Mouse (Mus musculus): ENCODE measurements around the gene Tbk1. TPM values are rescaled to one million over a fixed set of nuclear protein-coding genes. Genes with fewer than 3 reads are reported as not detected.

Tbk1 gene
- total and polyA plus RNA-seq, 3 experiments, result 29.5 to 46.0 (median 44.0) TPM

DNA sequence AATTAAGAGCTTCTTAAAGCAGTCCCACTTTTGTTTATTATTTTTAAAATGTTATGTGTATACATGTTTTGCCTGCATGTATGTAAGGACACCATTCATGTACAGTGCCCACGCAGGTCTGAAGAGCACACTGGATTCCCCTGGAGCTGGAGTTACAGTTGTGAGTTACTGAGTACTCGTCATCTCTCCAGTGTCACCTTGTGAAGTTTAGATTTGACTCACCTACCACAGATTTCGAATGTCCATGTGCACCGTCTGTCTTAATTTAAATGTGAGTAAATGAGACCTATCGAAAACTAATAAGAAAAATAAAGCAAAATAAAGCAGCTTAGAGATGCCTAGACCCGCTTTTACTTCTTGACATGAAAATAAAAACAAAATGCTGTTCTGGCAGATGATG lies 49.7 kb upstream of the Tbk1 start:
- dilution Hi-C loops (cut with MboI; ENCODE audit: extremely low pct_ligation_motif_present, extremely low pct_unique_long_range_greater_than_20kb, low sequenced_read_pairs), result no loop called here
- no peak overlapping the region for H3K4me3 ChIP-seq (replicated peaks in 1 of 3; ENCODE audit: low read depth in 2 of 3, low read length in 2 of 3, poor library complexity in 1 of 3)
- in situ Hi-C loops (cut with MboI; ENCODE audit: low pct_ligation_motif_present, low pct_unique_long_range_greater_than_20kb, low sequenced_read_pairs), result loop anchor here (10.0 kb wide), 1 partner anchor 429 kb away; no protein-coding TSS in a partner anchor
- peaks cover 5 to 21% of the 10 kb centered on the region in 2 experiments; a peak in 3 of 4 replicates for H3K4me1 ChIP-seq (ENCODE audit: control insufficient read depth in 1 of 2, insufficient read depth in 2 of 2)
- H3K79me2 ChIP-seq (replicated peaks; ENCODE audit: control insufficient read depth, extremely low read depth, insufficient read depth, poor library complexity, severe bottlenecking), result no peaks in the 10 kb centered on the region
- H3K9ac ChIP-seq (ENCODE audit: insufficient read depth, low read depth), result no peak overlapping the region
- H3K4me2 ChIP-seq (ENCODE audit: insufficient read depth, low read depth, poor library complexity, severe bottlenecking), result no peak overlapping the region
- no peak overlapping the region for H3K27ac ChIP-seq (ENCODE audit: insufficient read depth, low read depth)
- H3K36me3 ChIP-seq (replicated peaks in 1 of 2; ENCODE audit: control insufficient read depth in 1 of 2, insufficient read depth in 1 of 2, low read length in 1 of 2), result no peaks in the 10 kb centered on the region
- DNase-seq (ENCODE audit: extremely low read depth), result no peak
- TF ChIP-seq MAZ (IDR thresholded peaks at IDR 0.05; ENCODE audit: low read depth, low read length) (no peak), UBTF (IDR thresholded peaks at IDR 0.05; ENCODE audit: low read depth, low read length) (no peak), IRF4 (IDR thresholded peaks at IDR 0.05; ENCODE audit: low read depth, low read length) (peak; percentile 52; the same call in 1 of the 2 replicates), NRF1 (IDR thresholded peaks at IDR 0.05; ENCODE audit: low read depth, low read length) (no peak), JUND (conservative IDR thresholded peaks at IDR 0.05; ENCODE audit: low read depth, low read length) (peak; percentile 54), ZC3H11A (IDR thresholded peaks at IDR 0.05; ENCODE audit: low read depth, low read length) (no peak), MAX (IDR thresholded peaks at IDR 0.05; ENCODE audit: low read length) (no peak), CHD2 (IDR thresholded peaks at IDR 0.05; ENCODE audit: low read length) (no peak)
- peaks cover 3% of the 10 kb centered on the region for H3K9me3 ChIP-seq (replicated peaks; ENCODE audit: low read length)
- H3K27me3 ChIP-seq (replicated peaks), result no peaks in the 10 kb centered on the region

GRCm38 (mm10) chr10:121634159-121634558 lies 47.6 kb upstream of the Tbk1 start:
- Histone ChIP-seq H3K4me3 (replicated peaks in 1 of 3; ENCODE audit: low read depth in 2 of 3, low read length in 2 of 3, poor library complexity in 1 of 3) (no peak overlapping the region), H3K9me3 (replicated peaks; ENCODE audit: low read length) (peaks cover 3% of the 10 kb centered on the region), H3K36me3 (replicated peaks in 1 of 2; ENCODE audit: control insufficient read depth in 1 of 2, insufficient read depth in 1 of 2, low read length in 1 of 2) (no peaks in the 10 kb centered on the region), H3K27me3 (replicated peaks) (no peaks in the 10 kb centered on the region), H3K79me2 (replicated peaks; ENCODE audit: control insufficient read depth, extremely low read depth, insufficient read depth, poor library complexity, severe bottlenecking) (no peaks in the 10 kb centered on the region), H3K9ac (ENCODE audit: insufficient read depth, low read depth) (no peak overlapping the region), H3K4me2 (ENCODE audit: insufficient read depth, low read depth, poor library complexity, severe bottlenecking) (no peak overlapping the region), H3K4me1 (ENCODE audit: control insufficient read depth in 1 of 2, insufficient read depth in 2 of 2) (peaks cover 8 to 20% of the 10 kb centered on the region in 2 experiments; a peak in 3 of 4 replicates), H3K27ac (ENCODE audit: insufficient read depth, low read depth) (no peak overlapping the region)
- TF ChIP-seq E2F4 (IDR thresholded peaks at IDR 0.05; ENCODE audit: insufficient replicate concordance, low read depth, low read length) (no peak), ZMIZ1 (IDR thresholded peaks at IDR 0.05; ENCODE audit: low read depth, low read length) (no peak), TCF12 (IDR thresholded peaks at IDR 0.05; ENCODE audit: low read depth, low read length) (no peak), MXI1 (IDR thresholded peaks at IDR 0.05; ENCODE audit: low read depth, low read length) (no peak), MAZ (IDR thresholded peaks at IDR 0.05; ENCODE audit: low read depth, low read length) (no peak), HCFC1 (IDR thresholded peaks at IDR 0.05; ENCODE audit: low read depth, low read length) (no peak)
- DNase-seq (ENCODE audit: extremely low read depth), result no peak
- in situ Hi-C loops (cut with MboI; ENCODE audit: low pct_ligation_motif_present, low pct_unique_long_range_greater_than_20kb, low sequenced_read_pairs) (loop anchor here (10.0 kb wide), 1 partner anchor 431 kb away; no protein-coding TSS in a partner anchor), dilution Hi-C loops (cut with MboI; ENCODE audit: extremely low pct_ligation_motif_present, extremely low pct_unique_long_range_greater_than_20kb, low sequenced_read_pairs) (no loop called here)

- Histone ChIP-seq H3K79me2 (replicated peaks; ENCODE audit: control insufficient read depth, extremely low read depth, insufficient read depth, poor library complexity, severe bottlenecking) (peaks cover 21% of the 10 kb centered on the region), H3K36me3 (replicated peaks in 1 of 2; ENCODE audit: control insufficient read depth in 1 of 2, insufficient read depth in 1 of 2, low read length in 1 of 2) (peaks cover 0 to 5% of the 10 kb centered on the region in 2 experiments), H3K4me3 (replicated peaks in 1 of 3; ENCODE audit: low read depth in 2 of 3, low read length in 2 of 3, poor library complexity in 1 of 3) (peak overlapping the region; percentile 40 to 85 (median 42)), H3K9ac (ENCODE audit: insufficient read depth, low read depth) (peak overlapping the region; percentile 73), H3K27me3 (replicated peaks) (no peaks in the 10 kb centered on the region), H3K9me3 (replicated peaks; ENCODE audit: low read length) (no peaks in the 10 kb centered on the region), H3K4me1 (ENCODE audit: control insufficient read depth in 1 of 2, insufficient read depth in 2 of 2) (peaks cover 15 to 34% of the 10 kb centered on the region in 2 experiments), H3K27ac (ENCODE audit: insufficient read depth, low read depth) (no peak overlapping the region), H3K4me2 (ENCODE audit: insufficient read depth, low read depth, poor library complexity, severe bottlenecking) (peak overlapping the region; percentile 75)
- dilution Hi-C loops (cut with MboI; ENCODE audit: extremely low pct_ligation_motif_present, extremely low pct_unique_long_range_greater_than_20kb, low sequenced_read_pairs), result no loop called here
- DNase-seq (ENCODE audit: extremely low read depth), result peak; percentile 53
- in situ Hi-C loops (cut with MboI; ENCODE audit: low pct_ligation_motif_present, low pct_unique_long_range_greater_than_20kb, low sequenced_read_pairs), result no loop called here
- TF ChIP-seq SMC3 (IDR thresholded peaks at IDR 0.05; ENCODE audit: low read depth, low read length) (no peak), UBTF (IDR thresholded peaks at IDR 0.05; ENCODE audit: low read depth, low read length) (no peak), PAX5 (IDR thresholded peaks at IDR 0.05; ENCODE audit: low read length) (no peak), POLR2A (IDR thresholded peaks at IDR 0.05; ENCODE audit: low read depth, low read length) (peak; percentile 40), POLR2AphosphoS2 (IDR thresholded peaks at IDR 0.05; ENCODE audit: low read depth, low read length) (no peak), ETS1 (conservative IDR thresholded peaks at IDR 0.05; ENCODE audit: low read depth, low read length) (no peak), JUN (IDR thresholded peaks at IDR 0.05; ENCODE audit: insufficient read depth, low read depth, low read length) (no peak), RCOR1 (conservative IDR thresholded peaks at IDR 0.05; ENCODE audit: low read depth, low read length) (no peak), EP300 (IDR thresholded peaks at IDR 0.05; ENCODE audit: low read length) (no peak), GABPA (IDR thresholded peaks at IDR 0.05; ENCODE audit: insufficient replicate concordance, low read depth, low read length) (no peak; the same call in 1 of the 2 replicates), BHLHE40 (IDR thresholded peaks at IDR 0.05; ENCODE audit: low read depth, low read length) (0 out of 2 replicates have a peak, but pooled peaks have one; percentile 21), ZMIZ1 (IDR thresholded peaks at IDR 0.05; ENCODE audit: low read depth, low read length) (no peak), MAZ (IDR thresholded peaks at IDR 0.05; ENCODE audit: low read depth, low read length) (no peak), ZKSCAN1 (IDR thresholded peaks at IDR 0.05; ENCODE audit: borderline replicate concordance, low read depth, low read length) (no peak), TBP (conservative IDR thresholded peaks at IDR 0.05; ENCODE audit: low read depth, low read length) (peak; percentile 72)
These were observed 42.0 kb upstream of the Tbk1 start for GRCm38 (mm10) chr10:121628561-121629040.

All from CH12.LX (cell line).